Mouse (Mus musculus) cerebellum, adult 9-11 months (tissue): ENCODE results near the gene Nfasc.
A peak's percentile ranks its signal among the peaks of the same experiment; 100 is the strongest.

ENCODE experiments used
- DNase-seq: peaks from one replicate; pipeline ENCODE4 v3.0.0; 2022

Gene Nfasc

DNA sequence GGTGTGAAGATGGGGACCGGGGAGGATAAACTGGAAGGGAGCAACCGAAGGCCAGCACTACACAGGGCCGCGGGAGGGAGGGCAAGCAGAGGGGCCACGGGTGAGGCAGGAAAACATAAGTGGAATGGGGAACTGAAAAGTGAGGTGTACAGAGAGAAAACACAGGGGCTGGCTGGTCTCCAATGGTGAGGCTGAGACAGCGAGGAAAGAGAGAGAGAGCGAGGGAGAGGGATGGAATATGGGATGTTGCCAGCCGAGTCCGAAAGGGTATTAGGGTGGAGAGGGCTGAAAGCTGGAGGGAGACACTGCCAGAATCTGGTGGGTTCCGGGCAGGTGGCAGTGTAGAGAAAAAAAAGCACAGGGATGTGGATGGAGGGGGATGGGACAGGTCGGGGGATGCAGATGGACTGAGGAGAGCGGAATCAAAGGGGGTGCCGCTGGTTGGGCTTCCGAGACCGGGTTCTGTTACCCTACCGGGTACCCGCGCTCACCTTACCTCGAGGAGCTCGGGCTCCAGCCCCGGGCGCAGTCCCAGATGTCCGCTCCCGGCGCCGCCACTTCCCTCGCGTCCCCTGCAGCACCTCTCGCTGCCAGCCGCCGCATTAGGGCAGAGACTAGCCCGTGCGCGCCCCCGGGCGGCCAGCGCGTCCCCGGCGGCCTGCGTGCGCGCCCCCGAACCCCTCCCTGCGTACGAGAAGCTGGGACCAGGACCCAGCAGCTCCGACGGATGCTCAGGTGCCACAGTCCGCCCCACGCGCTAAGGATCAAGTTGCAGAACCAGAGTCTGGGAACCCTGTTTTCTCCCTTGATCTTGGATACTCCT lies at the start of gene Nfasc:
Gene Nfasc (minus strand): TSS at position 623 of the 823 bp plus-strand sequence.
- DNase-seq = peak; percentile 95

DNA sequence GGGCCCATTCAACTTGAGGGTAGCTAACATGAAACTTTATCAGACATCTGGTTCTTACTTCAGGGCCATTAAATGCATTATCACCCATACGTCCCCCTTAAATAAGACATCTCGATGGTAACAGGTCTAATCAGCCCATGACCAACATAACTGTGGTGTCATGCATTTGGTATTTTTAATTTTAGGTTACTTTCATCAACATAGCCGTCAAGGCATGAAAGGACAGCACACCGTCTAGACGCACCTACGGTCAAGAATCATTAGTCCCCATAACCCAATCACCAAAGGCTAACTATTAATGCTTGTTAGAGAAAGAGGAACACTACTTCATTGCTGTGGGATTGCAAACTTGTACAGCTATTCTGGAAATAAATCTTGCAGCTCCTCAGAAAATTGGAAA lies 49.5 kb upstream of the Nfasc start:
- no peak for DNase-seq

DNA sequence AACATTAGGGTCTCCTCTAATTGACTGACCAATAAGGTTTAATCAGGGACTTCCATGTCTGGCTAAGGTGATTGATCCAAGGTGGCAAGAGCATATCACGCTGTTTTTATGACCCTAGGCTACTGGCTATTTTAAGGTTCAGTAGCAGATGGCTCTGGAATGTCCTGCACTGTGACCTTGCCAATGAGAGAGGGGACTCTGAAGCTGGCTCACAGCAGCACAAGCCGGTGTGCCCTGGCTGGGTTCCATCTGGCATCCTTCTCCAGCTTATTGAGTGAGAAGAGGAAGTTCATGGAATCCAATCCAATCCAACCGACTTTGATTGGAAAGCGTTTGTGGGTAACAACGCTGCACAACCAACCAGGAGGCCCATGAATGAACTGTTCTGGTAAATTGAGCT lies 45.3 kb upstream of the Nfasc start:
- peak; percentile 43 for DNase-seq

DNA sequence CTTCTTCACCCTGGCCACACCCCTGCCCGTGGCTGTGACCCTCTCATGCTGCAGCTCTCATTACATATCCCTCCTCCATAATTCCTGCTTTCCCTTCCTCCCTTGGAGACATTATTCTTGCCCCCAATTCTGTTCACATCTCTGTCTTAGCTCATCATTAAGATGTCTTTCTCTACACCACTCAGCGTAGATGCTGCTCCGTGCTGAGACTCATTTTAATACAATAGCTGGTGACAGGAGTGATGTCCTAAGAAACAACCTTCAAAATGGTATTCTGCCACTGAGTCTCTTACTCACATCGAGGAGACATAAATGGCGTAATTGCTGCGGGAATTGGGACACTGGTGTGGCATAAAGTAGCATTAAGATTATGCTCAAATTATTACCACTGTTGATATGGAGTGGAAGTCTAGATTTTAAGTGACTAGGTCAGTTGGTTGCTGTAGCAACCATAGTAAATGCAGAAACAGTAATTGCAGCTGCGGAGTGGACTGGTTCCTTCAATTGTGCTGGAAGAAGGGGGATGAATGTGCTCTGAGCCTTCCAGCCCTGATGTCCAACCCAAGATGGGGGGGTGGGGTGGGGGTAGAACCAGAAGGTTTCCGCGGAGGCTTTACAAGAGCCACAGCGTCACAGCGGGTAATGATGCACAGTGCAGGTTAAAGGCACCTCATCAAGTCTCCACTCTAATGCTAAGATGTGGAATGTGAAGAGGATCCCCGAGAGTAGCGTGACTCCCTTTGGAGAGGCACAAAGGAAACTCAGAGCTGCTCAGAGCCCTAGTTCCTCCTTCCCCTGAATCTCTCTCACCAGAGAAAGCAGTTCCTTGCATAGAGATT lies 40.2 kb upstream of the Nfasc start:
- DNase-seq = no peak

DNA sequence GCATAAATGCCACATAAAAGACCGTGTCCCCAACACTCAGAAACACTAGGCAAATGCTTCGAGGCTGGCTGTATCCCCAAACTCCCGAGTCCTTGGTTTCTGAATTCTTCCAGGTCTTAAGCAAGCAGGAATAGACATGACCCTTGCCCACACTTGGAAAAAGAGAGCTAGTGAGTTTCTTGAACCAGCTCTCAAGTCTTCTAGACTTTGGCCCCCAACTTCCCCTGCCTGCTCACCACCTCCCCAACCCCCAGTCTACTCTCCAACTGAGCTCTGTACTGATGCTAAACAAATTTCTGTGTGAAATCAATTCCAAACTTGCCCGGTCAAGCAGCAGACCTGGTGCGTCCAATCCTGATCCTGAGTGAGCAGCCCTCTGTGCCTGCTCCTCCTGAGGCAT lies 39.4 kb upstream of the Nfasc start:
- DNase-seq = no peak

DNA sequence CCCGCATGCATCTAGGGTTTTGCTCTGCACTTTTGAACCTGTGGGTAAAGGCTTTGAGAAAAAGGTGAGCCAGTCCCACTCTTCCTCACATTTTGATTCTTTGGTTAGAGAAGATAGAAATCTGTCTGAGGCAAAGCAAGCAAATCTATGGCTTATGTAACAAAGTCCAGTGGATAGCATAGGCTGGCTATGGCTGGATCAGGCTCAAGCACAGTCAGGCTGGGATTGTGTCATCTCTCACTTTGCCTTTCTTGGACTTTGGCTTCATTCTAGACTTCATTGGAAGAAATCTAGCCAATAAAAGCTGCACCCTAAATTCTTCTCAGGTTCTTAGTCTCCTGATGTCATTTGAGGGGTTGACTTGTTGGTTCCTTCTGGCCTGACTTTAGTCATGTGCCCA lies 38.7 kb upstream of the Nfasc start:
- no peak for DNase-seq

DNA sequence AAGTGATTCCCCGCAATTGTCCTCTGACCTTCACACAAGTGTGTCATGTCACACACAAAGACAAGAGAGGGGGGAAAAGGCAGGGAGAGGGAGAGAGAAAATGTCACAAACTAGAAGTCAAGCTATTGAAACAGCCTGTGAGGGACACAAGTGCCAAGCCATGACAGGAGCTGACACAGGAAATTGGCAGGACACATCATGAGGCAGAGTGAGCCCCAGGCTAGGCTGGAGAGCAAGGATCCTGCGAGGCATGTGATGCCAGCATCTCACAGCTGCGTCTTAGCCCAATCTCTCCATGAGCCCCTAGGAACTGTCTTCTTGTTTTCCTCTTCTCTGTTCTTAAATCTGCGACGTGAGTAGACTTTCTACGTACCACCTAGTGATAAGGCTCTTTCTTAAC lies 33.4 kb upstream of the Nfasc start:
- DNase-seq = no peak

DNA sequence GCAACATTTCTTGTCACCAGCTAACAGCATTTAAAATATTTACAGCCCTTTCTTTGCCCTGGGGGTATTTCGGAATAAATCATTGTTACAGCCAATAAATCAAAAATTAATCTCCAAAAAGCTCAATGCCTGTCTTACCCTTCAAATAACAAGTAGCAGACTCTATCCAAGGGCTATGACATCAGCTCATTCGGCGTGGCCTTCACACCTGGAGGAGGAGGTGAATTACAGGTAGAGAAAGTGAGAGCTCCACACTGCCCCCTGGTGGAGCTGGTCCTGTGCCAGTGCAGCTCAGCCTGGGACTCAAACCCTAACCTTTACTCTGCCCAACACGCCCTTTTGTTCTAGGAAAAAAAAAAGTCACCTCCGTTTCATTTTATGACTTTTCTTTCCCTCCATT lies 29.8 kb upstream of the Nfasc start:
- peak; percentile 60 for DNase-seq

DNA sequence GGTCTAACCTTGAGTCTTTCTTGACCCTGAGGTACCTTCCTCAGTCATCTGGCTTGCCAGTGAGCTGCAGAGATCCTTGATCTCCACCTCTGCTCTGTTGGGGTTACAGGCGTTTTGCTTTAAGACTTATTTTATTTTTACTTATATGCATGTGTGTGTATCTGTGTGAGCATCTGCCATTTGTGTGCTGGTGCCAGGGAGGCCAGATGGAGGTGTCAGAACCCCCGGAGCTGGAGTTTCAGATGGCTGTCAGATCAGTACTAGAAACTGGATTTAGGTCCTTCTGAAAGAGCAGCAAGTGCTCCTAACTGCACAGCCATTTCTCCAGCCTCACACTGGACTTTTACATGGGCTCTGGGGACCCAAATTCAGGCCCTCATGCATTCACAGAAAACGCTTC lies 28.0 kb upstream of the Nfasc start:
- DNase-seq = peak; percentile 46

DNA sequence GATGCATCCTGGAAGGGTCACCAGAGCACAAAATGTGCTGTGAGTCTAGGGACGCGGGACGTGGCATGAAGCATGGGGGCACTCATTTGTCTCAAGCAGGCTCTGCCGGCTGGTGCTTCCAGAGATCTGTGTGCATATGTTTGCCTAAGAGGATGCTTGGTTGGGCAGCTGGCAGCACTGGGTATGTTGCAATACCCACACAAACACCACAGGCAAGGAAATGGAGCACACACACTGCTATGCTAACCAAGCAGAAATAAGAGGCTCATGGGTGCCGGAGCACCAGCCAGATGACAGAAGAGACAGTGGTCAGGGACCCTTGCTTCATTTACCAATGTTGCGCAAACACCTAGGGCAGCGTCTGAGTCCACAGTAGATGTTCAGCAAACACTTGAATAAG lies 25.8 kb upstream of the Nfasc start:
- no peak for DNase-seq

DNA sequence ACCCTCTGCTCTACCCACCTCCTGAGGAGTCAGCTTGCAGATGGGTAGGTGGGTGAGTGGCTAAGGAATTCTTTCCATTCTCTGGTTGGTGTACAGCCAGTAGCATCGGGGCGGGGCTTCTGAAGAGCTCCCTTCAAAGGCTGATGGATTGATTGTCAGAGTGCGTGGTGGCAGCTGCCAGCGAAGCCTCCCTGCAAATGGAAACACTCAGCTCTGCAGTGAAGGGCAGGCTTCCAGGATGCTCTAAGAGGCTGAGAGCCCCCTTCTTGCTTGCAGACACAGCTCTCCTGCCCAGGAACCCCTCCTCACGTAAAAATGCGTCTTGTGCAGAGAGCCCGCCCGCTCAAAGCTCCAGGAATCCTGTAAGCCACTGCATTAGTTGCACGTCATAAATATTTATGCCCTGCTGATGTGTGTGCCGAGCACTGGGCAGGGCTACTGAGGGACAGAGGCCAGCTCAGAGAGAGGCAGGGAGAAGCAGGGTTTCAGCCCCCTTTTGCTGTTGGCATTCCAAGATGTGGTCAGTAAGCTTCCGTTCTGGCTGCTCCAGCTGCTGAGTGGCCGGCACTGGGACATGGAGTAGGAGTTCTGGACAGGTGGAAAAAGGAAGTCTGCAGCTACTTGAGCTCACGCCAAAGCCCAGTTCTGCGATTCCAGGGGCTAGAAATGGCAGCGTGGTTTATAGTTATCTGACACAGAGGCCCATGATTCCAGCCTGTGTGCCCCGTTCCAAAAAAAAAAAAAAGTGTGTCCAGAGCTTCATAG lies 24.5 kb upstream of the Nfasc start:
- no peak for DNase-seq

DNA sequence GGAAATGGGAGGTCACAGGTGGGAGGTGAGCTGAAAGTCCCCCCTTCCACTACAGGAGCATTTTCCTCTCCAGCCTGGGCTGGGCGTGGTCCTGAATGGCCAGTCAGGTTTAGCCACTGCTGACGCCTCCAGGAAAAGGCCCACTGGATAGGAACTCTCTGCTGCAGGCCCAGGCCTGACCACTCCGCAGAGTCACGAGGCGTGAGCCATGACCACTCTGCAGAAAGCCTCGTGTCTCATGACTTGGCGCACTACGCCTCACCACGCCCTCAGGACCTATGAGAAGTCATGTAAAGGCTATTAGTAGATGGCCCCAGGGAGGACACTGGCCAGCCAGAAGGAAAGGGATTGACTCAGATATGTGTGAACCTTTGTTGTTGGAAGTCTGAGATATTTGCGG lies 23.6 kb upstream of the Nfasc start:
- no peak for DNase-seq

DNA sequence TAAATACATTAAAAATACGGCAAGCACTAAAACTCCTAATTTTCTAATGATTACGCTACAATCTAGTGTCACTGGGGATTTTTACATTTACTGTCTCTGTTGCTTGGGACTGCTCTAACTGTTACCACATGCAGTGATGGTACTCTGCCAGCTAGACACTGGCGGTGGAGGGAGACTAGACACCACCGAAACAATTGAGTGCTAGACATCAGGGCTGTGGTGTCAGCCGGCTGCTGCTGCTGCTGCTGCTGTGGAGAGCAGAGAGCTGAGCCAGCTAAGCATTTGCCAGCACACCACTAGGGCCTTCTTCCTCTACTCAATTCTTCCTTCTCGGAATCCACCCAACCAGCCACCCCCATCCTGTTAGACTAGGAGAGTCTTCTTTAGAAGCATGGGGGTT lies 17.8 kb upstream of the Nfasc start:
- peak; percentile 25 for DNase-seq

DNA sequence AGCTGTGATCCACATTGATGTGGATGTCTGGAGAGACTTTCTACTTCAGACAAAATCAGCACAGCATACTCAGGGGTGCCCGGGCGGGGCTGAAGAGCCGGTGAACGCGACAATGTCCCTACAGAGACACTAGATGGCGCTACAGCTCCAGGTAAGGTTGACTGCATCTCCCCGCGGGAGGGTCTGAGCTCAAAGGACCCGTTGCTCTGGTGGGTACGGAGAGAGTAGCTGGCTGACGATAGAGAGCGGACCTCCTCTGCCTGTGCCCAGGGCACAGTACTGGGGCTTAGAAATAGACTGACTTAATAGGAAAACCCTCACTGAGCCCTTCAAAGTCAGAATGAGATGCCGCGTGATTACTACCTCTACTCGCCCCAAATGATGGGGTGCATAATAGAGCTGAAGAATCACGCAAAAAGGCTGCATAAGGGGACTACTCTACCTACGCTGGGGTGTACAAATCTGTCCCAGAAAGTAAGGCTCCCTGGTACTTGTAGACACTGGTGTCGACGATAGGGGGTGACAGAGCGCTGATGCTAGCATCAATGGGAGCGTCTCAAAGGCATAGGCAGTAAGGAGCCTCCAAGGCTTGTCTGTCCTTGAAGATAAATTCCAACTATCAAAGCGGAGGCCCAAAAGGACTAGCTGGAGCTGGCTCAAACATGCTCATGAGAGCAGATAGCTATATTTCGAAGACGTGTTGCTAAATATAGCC lies 17.2 kb upstream of the Nfasc start:
- peak; percentile 80 for DNase-seq

DNA sequence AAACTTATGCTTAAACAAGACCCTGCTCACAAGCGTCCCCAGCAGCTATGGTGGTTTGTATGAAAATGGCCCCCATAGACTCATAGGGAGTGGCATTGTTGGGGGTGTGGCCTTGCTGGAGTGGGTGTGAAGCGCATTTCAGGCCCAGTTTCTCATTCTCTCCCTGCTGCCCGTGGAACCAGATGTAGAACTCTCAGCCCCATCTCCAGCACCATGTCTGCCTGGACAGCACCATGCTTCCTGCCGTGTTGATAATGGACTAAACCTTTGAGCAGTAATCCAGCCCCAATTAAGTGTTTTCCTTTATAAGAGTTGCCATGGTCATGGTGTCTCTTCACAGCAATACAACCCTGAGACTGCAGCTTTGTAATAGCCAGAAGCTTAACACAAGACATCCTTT lies 13.6 kb upstream of the Nfasc start:
- DNase-seq = no peak

DNA sequence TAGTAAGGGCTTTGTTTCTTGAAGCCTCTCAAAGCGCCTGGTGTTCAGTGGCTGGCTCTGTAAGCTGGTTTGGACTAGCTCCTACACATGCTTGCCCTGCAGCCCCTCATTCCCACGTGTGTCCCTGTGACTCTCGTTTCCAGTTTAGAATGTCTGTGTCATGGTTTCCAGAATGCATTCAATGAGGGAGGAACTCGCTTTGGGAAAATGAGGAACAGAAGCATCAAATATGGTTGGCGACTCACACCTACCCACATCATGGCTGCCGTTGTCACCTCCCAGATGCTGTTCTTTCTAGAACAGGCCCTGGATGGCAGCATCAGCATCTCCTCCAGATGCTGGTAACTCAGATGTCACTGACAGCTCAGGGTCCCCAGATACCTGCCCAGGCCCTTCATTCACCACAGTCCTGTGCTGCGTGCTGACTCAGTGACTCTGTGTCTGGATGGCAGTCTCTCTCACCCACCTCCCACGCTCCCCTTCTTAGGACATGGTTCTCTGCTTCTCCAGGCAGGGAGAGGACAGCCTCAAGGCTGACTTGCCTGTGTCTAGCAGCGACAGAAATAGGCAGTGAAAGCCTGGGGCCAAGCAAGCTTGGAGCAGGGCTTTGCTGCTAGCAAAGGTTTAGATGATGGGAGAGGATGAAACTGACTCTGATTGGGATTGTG lies 7.8 kb upstream of the Nfasc start:
- no peak for DNase-seq

DNA sequence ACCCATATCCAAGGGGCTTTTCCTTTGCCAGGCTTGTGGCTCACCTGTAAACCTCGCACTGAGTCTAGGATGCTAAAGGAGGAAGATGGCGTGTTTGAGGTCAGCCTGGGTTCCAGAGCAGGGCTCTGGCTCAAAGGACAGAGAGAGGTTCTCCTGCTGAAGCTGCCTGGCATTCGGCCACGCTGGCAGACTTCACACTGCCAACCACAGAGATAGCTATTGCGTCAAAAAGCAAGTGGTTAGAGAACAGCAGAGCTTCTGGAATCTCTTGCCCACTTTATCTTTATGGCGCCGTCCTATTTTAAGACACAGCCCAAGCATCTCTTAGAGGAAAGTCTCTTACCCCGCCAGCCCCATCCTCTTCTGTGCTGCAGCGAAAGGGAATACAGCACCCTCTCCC lies 4.7 kb upstream of the Nfasc start:
- DNase-seq = peak; percentile 55

DNA sequence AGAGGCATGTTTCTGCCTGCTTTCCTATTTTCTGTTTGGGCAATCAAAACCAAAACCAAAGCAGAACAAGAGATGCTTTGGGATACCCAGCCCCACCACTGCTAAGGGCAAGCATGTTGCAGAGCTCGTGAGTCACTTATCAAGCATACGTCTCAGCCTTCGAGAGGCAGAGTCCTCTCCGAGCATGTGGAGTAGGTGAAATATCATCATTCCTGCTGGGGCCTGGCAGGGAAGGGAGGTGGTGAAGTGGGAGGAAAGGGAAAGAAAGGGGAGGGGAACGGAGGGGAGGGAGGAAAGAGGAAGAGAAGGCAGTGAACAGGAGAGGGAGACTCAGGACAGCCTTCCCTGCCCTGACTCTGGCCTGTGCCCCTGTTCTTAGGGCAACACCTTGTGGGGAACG lies 4.0 kb upstream of the Nfasc start:
- DNase-seq = no peak

DNA sequence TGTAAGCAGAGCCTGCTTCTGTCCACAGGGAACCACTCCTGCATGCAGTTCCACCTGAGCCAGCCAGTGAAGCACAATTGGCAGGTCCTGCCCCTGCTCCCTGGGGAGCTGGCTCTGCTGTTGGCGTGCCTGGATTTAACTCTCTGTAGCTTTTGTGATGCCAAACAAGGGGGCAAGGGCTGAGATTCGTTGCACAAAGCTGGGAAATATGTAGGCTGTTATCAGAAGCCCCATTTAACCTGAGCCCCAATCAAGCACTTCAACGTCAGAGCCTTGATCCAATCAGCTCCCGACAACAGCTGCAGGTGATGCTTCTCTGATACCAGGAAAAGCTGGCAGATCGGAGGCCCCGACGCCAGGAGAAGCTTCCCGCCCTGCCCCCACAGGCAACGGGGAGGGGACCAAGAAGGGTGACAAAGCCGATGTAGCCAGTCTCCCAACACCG lies 2.5 kb downstream of the Nfasc start:
- peak; percentile 69 for DNase-seq

DNA sequence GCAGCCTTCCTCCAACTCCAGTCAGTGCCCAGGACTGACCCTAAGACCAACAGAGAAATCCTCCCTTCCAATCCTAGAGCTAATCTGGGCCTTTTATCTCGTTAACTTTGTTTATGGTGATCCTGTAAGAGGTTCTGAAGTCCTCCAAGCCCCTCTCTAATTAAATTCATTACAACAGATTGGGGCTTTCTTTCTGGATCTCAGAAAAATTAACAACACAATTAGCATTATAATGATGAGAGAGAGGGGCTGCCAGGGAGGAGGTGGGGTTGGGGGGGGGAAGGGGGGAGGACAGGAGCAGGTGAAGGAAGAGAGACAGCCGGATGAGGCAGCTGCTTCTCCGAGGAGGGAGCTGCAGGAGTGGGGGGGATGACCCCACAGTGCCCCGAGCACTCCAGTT lies 5.4 kb downstream of the Nfasc start:
- no peak for DNase-seq

DNA sequence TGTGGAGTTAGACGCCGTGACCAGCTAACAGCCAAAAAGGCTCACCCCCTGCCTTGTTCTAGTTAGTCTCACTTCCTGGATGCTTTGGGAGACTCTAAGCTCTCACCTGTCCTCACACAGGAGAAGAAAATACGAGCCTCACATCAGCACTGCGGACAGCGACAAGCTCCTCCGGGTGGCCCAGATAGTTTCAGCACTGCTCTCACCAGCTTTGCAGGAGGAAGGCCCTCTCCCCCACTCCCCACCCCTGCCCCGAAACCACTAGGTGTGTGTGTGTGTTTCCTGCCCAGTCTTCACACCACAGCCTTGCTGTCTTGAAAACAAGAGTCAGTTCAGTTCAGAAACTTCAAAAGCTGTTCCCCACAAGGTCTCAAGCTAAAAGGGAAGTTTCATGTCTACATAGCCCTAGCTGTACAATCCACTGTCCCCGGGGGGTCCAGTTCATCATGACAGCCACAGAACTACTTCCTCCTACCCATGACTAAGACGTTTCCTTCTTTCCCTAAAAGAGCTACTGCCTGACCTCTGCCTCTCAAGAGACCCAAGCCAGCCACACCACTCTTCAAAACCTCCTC lies 7.6 kb downstream of the Nfasc start:
- DNase-seq = no peak

DNA sequence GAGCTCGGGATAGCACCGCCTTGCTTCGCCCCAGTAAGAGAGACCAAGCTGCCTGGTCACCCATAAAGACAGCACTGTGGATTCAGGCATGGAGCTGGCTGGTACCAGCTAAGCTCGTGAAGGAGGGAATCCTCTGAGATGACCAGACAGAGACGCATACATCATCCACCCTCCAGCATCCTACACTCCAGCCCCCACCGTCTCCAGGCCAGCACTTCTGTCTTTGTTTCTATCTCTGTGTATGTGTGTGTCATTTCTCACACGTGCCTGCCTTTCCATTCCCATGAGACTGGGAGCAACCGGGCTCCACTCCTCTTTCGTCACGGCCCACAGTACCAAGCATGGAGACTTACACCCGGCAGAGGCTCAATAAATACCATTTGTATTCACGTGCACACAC lies 9.3 kb downstream of the Nfasc start:
- no peak for DNase-seq
